23 mouse cellular contexts compared by ENCODE assay signal in the genomic region with DNA sequence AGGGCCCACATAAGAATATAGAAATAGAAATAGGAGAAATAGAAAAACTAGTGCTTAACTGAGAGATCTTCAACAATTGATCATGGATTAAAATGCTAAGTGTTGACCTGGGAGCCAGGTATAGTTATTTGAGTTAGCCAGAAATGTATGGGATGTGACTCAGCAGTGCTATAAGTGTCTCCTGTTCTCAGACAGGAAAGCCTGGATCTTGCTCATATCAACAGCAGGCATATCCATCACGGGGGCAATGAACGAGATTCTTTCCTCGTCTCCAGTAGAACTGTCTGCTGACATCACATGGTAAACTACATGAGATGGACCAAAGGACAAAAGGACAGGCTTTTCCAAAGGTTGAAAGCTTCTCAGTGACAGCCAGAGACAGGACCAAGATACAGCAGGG.
DNase-seq lines count a peak whose midpoint lies in the region; ATAC-seq and TF ChIP-seq lines count a peak whose summit lies in the region.
"Had no signal": no experiment of that assay in that cellular context is flagged by ENCODE, and none has a peak within 500 bp of the region (broad histone marks: within the 10 kb centered on the region; RNA-seq: fewer than 3 reads in every experiment).

No protein-coding gene starts in this region.

- no peak for DNase-seq in frontal cortex, postnatal 36 days (ENCODE audit: low spot score in 2 of 2)
- DNase-seq in left cerebral cortex, adult 2 months (ENCODE audit: extremely low spot score in 1 of 2, low spot score in 2 of 2): no peak
- no peak for DNase-seq in left cerebral cortex, adult 9 months (ENCODE audit: low spot score in 2 of 2)
- no peak for DNase-seq in heart, postnatal 25 days (ENCODE audit: low spot score)
- DNase-seq: adrenal gland, adult 8-10 months; adrenal gland, postnatal 14 days; adrenal gland, postnatal 36 days; B cell, adult 2 months; cerebellum, adult 11 months; cerebellum, adult 18-20 months; cerebellum, adult 8-10 months; cerebellum, adult 9-11 months; cerebellum, postnatal 14 days; cerebellum, postnatal 36 days; forebrain, postnatal 0 days had no signal

- intact Hi-C loops in left cerebral cortex, adult 2 months (cut with DNase I): loop anchor here (2.0 to 10.0 kb wide), 2 partner anchors 13 to 127 kb away; no protein-coding TSS in a partner anchor
- intact Hi-C loops in heart, postnatal 25 days (cut with DNase I): no loop called here

- no peak for TF ChIP-seq CTCF in left cerebral cortex, adult 2 months (IDR thresholded peaks at IDR 0.05)

- H3K27ac ChIP-seq in left cerebral cortex, adult 2 months: peak overlapping the region; percentile 71
- H3K27ac ChIP-seq: embryonic facial prominence, embryonic 10.5 days; embryonic facial prominence, embryonic 12.5 days; forebrain, embryonic 13.5 days; forebrain, embryonic 15.5 days had no signal

- 0 out of 2 replicates have a peak, but pooled peaks have one; percentile 14 for ATAC-seq in frontal cortex, adult (ENCODE audit: low TSS enrichment)
- ATAC-seq: activated CD4-positive, CD25-positive, alpha-beta regulatory T cell, adult 4 months; CD4-positive, CD25-positive, alpha-beta regulatory T cell, adult 4 months; forebrain, embryonic 13.5 days; forebrain, embryonic 15.5 days; forebrain, postnatal 0 days; Patski had no signal

- H3K4me3 ChIP-seq in left cerebral cortex, adult 2 months: no peak overlapping the region
- H3K4me3 ChIP-seq: embryonic facial prominence, embryonic 10.5 days; embryonic facial prominence, embryonic 12.5 days; forebrain, embryonic 13.5 days; forebrain, embryonic 15.5 days had no signal
